Mouse (Mus musculus) heart, embryonic 16.5 days (tissue): Measurements from ENCODE around the gene Rab4b. TPM values are rescaled to one million over a fixed set of nuclear protein-coding genes. Genes with fewer than 3 reads are reported as not detected.

Experiments used
- ATAC-seq: fragments of 200-750 bp; cut with Nextera tagmentation; replicated peaks from 2 replicates; pipeline ENCODE4 v1.8.0; 2017; ENCODE audit warnings: moderate number of reproducible peaks; ENCODE audit not compliant: insufficient read depth, low FRiP score; ENCODE audit errors: extremely low read depth
- H3K27ac ChIP-seq: fragments of 300-500 bp; sonication (generic); 2 replicates; pipeline ENCODE4 v1.5.1; 2014; ENCODE audit warnings: mild to moderate bottlenecking, low read length, control low read depth, moderate library complexity
- H3K27me3 ChIP-seq: fragments of 300-500 bp; sonication (generic); 2 replicates; pipeline ENCODE4 v1.6.1; 2014; ENCODE audit warnings: low read length, mixed read lengths; ENCODE audit not compliant: control insufficient read depth, insufficient read depth
- H3K36me3 ChIP-seq: fragments of 300-500 bp; sonication (generic); 2 replicates; pipeline ENCODE4 v1.6.1; 2014; ENCODE audit not compliant: control insufficient read depth, insufficient read depth
- H3K4me1 ChIP-seq: fragments of 300-500 bp; sonication (generic); 2 replicates; pipeline ENCODE4 v1.6.1; 2014; ENCODE audit warnings: low read length, mixed read lengths; ENCODE audit not compliant: control insufficient read depth, insufficient read depth
- H3K4me2 ChIP-seq: fragments of 300-500 bp; sonication (generic); 2 replicates; pipeline ENCODE4 v1.6.1; 2014; ENCODE audit warnings: low read depth, mild to moderate bottlenecking, control low read depth, low read length
- H3K4me3 ChIP-seq: fragments of 300-500 bp; sonication (generic); 2 replicates; pipeline ENCODE4 v1.5.1; 2014; ENCODE audit warnings: mild to moderate bottlenecking, control low read depth, low read length
- H3K9ac ChIP-seq: fragments of 300-500 bp; sonication (generic); 2 replicates; pipeline ENCODE4 v1.6.1; 2014; ENCODE audit warnings: low read length, control low read depth
- H3K9me3 ChIP-seq: fragments of 300-500 bp; sonication (generic); replicated peaks from 2 replicates; pipeline ENCODE4 v1.6.1; 2016; ENCODE audit warnings: low read length; ENCODE audit not compliant: control insufficient read depth
- WGBS: fragments of 180-500 bp; shearing (Covaris S2); extraction: QIAGEN DNeasy Blood & Tissue Kit; methylation state at CpG from one replicate; pipeline ENCODE4 v1.1.7; 2014; 5-methylcytosine and 5-hydroxymethylcytosine counted together
- polyA plus RNA-seq: library from polyadenylated mRNA; unstranded; fragments of >200 nt; fragmentation: Nextera tagmentation; extraction: Ambion mirVana; gene quantifications from 2 replicates; pipeline ENCODE4 v1.2.1, GENCODE M21; 2015

Gene Rab4b
- polyA plus RNA-seq, 1 experiment from 2014 or later: 48.1 TPM

GRCm38 (mm10) chr7:27177942-27178323 lies 763 bp downstream of the Rab4b start:
- WGBS: 22% methylated on average over 4 of the region's 4 CpGs
- H3K36me3 ChIP-seq: 0 out of 2 replicates have a peak, but pooled peaks cover 10% of the 10 kb centered on the region
- peak overlapping the region; percentile 71 for H3K4me2 ChIP-seq
- H3K27ac ChIP-seq: peak overlapping the region; percentile 95
- peak overlapping the region; percentile 89 for H3K4me3 ChIP-seq
- H3K4me1 ChIP-seq: peaks cover 13% of the 10 kb centered on the region
- H3K27me3 ChIP-seq: no peaks in the 10 kb centered on the region
- no peaks in the 10 kb centered on the region for H3K9me3 ChIP-seq
- no peak for ATAC-seq
- peak overlapping the region; percentile 79 for H3K9ac ChIP-seq

DNA sequence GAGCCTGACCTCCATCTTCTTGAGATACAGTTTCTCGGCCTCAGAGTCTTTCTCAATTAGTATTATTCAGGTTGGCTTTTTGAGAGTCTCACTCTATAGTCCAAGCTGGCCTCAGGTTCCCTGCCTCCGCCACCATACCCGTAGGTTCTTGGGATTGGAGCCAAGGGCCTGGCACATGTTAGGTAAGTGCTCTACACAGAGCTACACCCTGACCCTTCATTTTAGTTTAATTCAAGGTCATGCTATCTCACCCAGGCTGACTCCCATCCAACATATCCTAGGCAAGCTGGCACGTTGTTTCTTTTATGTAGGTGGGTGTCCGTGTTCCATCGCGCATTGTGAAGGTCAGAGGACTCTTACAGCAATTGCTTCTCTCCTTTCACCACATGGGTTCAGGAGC lies 3.8 kb downstream of the Rab4b start:
- H3K4me1 ChIP-seq: peaks cover 12% of the 10 kb centered on the region
- no peak overlapping the region for H3K4me2 ChIP-seq
- WGBS: 76% methylated on average over 7 of the region's 7 CpGs
- H3K4me3 ChIP-seq: no peak overlapping the region
- no peaks in the 10 kb centered on the region for H3K27me3 ChIP-seq
- no peak overlapping the region for H3K9ac ChIP-seq
- no peak for ATAC-seq
- peaks cover 30% of the 10 kb centered on the region for H3K36me3 ChIP-seq
- no peak overlapping the region for H3K27ac ChIP-seq
- no peaks in the 10 kb centered on the region for H3K9me3 ChIP-seq

DNA sequence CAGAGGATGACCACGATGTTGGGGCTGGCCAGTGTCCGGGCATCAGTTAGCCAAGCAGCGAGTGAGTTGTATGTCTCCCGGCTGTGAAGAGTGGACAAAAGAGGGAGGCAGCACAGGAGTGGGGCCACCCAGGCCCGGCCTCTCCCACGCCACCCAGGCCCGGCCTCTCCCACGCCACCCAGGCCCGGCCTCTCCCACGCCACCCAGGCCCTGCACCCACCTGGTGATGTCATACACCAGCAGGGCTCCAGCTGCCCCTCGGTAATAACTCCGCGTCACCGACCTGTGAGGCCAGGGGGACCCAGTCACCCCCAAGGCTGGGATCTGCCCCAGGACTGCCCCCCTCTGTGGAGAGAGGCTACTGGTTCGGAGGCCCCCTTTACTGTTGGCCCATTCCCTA lies 4.2 kb downstream of the Rab4b start:
- Histone ChIP-seq H3K36me3 (peaks cover 30% of the 10 kb centered on the region), H3K9ac (no peak overlapping the region), H3K27me3 (no peaks in the 10 kb centered on the region), H3K4me1 (peaks cover 8% of the 10 kb centered on the region; the same call in 1 of the 2 replicates), H3K4me3 (no peak overlapping the region), H3K27ac (no peak overlapping the region), H3K9me3 (no peaks in the 10 kb centered on the region), H3K4me2 (no peak overlapping the region)
- ATAC-seq: no peak
- WGBS: 92% methylated on average over 15 of the region's 15 CpGs

DNA sequence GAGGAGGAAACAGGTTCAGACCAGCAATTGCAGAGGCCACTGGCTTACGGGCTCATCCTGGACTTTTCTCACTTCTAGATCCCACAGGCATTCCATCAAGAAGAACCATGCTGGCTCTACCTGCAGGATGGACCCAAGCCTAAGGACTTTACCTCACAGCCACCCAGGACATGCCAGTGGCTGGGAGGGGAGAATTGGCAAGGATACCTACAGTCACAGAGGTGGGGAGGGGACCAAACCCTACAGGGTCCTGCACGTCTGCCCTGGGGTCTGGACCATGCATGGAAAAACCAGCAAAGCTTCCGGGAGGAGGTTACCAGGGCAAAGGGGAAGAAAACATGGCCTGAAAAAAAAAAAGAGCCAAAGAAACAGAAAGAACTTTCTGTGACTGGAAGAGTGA lies 7.7 kb downstream of the Rab4b start:
- WGBS: 88% methylated on average over 3 of the region's 3 CpGs
- Histone ChIP-seq H3K4me1 (peaks cover 5% of the 10 kb centered on the region; the same call in 1 of the 2 replicates), H3K4me2 (no peak overlapping the region), H3K27ac (no peak overlapping the region), H3K27me3 (no peaks in the 10 kb centered on the region), H3K9me3 (no peaks in the 10 kb centered on the region), H3K36me3 (peaks cover 30% of the 10 kb centered on the region), H3K4me3 (no peak overlapping the region), H3K9ac (no peak overlapping the region)
- no peak for ATAC-seq

DNA sequence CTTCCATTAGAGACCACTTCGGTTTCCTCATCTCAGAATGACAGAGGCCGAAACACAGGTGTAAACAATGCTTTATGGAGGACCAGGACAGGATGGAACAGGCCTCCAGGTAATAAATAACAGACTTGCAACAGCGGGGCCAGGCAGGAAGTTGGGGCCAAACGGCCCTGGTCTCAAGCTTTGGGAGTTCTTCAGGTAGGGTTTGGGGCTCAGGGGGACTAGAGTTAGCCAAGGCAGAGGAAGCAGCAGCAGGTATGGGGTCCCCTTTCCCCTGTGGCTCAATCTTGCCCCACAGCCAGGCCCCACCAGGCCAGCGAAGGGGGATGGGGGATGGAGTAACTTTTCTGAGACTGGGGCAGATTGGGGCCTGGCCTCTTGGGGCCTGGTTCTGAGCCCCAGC lies 10.3 kb downstream of the Rab4b start:
- H3K36me3 ChIP-seq: peaks cover 32% of the 10 kb centered on the region
- H3K4me2 ChIP-seq: no peak overlapping the region
- H3K9ac ChIP-seq: no peak overlapping the region
- no peaks in the 10 kb centered on the region for H3K27me3 ChIP-seq
- peaks cover 27% of the 10 kb centered on the region for H3K4me1 ChIP-seq
- 92% methylated on average over 5 of the region's 5 CpGs for WGBS
- H3K4me3 ChIP-seq: no peak overlapping the region
- H3K27ac ChIP-seq: no peak overlapping the region
- no peak for ATAC-seq
- no peaks in the 10 kb centered on the region for H3K9me3 ChIP-seq

- Histone ChIP-seq H3K27me3 (no peaks in the 10 kb centered on the region), H3K27ac (peak overlapping the region; percentile 96), H3K9me3 (no peaks in the 10 kb centered on the region), H3K4me1 (peaks cover 34% of the 10 kb centered on the region), H3K9ac (peak overlapping the region; percentile 85), H3K36me3 (peaks cover 28% of the 10 kb centered on the region), H3K4me3 (peak overlapping the region; percentile 73), H3K4me2 (peak overlapping the region; percentile 73)
- 71% methylated on average over 11 of the region's 11 CpGs for WGBS
- ATAC-seq: no peak
These were observed 11.1 kb downstream of the Rab4b start for GRCm38 (mm10) chr7:27167475-27168094.

- ATAC-seq: peak; percentile 86
- H3K4me1 ChIP-seq: peaks cover 40% of the 10 kb centered on the region
These were observed 11.9 kb downstream of the Rab4b start, which contains the start of gene Egln2 for GRCm38 (mm10) chr7:27166614-27167474. TSS of gene Egln2 (minus strand) at chr7:27166802.

DNA sequence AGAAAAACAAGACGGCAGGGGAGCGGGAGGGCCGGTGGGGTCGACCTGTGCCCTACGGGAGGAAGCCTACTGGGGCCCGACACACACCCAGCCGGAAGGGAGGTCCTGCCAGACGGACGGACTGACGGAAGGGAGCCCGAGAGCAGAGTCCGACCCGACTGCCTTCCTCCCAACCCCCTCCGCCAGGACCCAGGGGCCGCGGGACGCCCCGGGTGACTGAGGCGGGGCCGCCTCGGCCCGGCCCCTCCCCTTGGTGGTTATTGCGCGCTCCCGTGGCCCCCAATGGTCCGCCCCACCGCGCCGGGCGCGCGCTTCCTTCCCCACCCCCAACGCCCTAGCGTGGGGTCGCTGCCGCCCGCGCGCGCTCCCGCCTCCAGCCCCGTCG lies 12.5 kb downstream of the Rab4b start:
- peak overlapping the region; percentile 73 for H3K4me2 ChIP-seq
- H3K9ac ChIP-seq: peak overlapping the region; percentile 85
- H3K36me3 ChIP-seq: peaks cover 22% of the 10 kb centered on the region
- ATAC-seq: peak; percentile 82
- H3K4me1 ChIP-seq: peaks cover 46% of the 10 kb centered on the region
- H3K27me3 ChIP-seq: no peaks in the 10 kb centered on the region
- H3K4me3 ChIP-seq: peak overlapping the region; percentile 73
- peak overlapping the region; percentile 96 for H3K27ac ChIP-seq
- 0% methylated on average over 34 of the region's 43 CpGs for WGBS
- H3K9me3 ChIP-seq: no peaks in the 10 kb centered on the region

More at GRCm38 (mm10) chr7:27166614-27167474, 11.9 kb downstream of the Rab4b start, which contains the start of gene Egln2:
- peak within 1 kb of the TSS; percentile 73 for H3K4me3 ChIP-seq
- no peaks in the 10 kb centered on the region for H3K9me3 ChIP-seq
- peak within 1 kb of the TSS; percentile 96 for H3K27ac ChIP-seq
- WGBS: 2% methylated on average over 59 of the region's 61 CpGs
- peak within 1 kb of the TSS; percentile 73 for H3K4me2 ChIP-seq
- no peaks in the 10 kb centered on the region for H3K27me3 ChIP-seq
- H3K9ac ChIP-seq: peak within 1 kb of the TSS; percentile 85
- peaks cover 20% of the 10 kb centered on the region for H3K36me3 ChIP-seq

GRCm38 (mm10) chr7:27165696-27166095 lies 13.0 kb downstream of the Rab4b start:
- WGBS: 4% methylated on average over 8 of the region's 8 CpGs
- Histone ChIP-seq H3K27ac (peak overlapping the region; percentile 96), H3K36me3 (peaks cover 19% of the 10 kb centered on the region), H3K4me3 (peak overlapping the region; percentile 73), H3K4me1 (peaks cover 49% of the 10 kb centered on the region), H3K9ac (peak overlapping the region; percentile 85), H3K9me3 (no peaks in the 10 kb centered on the region), H3K27me3 (no peaks in the 10 kb centered on the region), H3K4me2 (peak overlapping the region; percentile 73)
- ATAC-seq: no peak
